Mouse (Mus musculus): ENCODE measurements at regions not wholly inside any gene's neighbourhood (a gene's known extent, or its start where the extent isn't known, plus 50 kb on each side); places are given as distances from the start of the nearest gene placed in this dataset.

GRCm38 (mm10) chr11:113188263-113188920 lies 406.4 kb downstream of the Sox9 start:
- H3K27ac ChIP-seq (ENCODE audit: low read depth): peak overlapping the region; percentile 33
- no peak overlapping the region for H3K9ac ChIP-seq
- H3K4me2 ChIP-seq: no peak overlapping the region
- peak; percentile 30 for DNase-seq
- no peak overlapping the region for H3K4me3 ChIP-seq (ENCODE audit: low read depth, low read length)
- no peaks in the 10 kb centered on the region for H3K36me3 ChIP-seq (ENCODE audit: insufficient read depth)
- H3K27me3 ChIP-seq (ENCODE audit: insufficient read depth, low read length): no peaks in the 10 kb centered on the region
- H3K9me3 ChIP-seq (ENCODE audit: low read depth, low read length): no peaks in the 10 kb centered on the region
- no peaks in the 10 kb centered on the region; the same call in 1 of the 2 replicates for H3K4me1 ChIP-seq (ENCODE audit: insufficient read depth)
- no peak for TF ChIP-seq CTCF (IDR thresholded peaks at IDR 0.05; ENCODE audit: low read depth)
- ATAC-seq (ENCODE audit: insufficient read depth): peak; percentile 77
- WGBS: 42% methylated on average over 4 of the region's 4 CpGs

GRCm38 (mm10) chr11:113190006-113190405 lies 408.0 kb downstream of the Sox9 start:
- no peaks in the 10 kb centered on the region; the same call in 1 of the 2 replicates for H3K4me1 ChIP-seq (ENCODE audit: insufficient read depth)
- no peaks in the 10 kb centered on the region for H3K27me3 ChIP-seq (ENCODE audit: insufficient read depth, low read length)
- H3K9ac ChIP-seq: no peak overlapping the region
- TF ChIP-seq CTCF (IDR thresholded peaks at IDR 0.05; ENCODE audit: low read depth): no peak
- H3K9me3 ChIP-seq (ENCODE audit: low read depth, low read length): no peaks in the 10 kb centered on the region
- WGBS: 72% methylated on average over 6 of the region's 6 CpGs
- ATAC-seq (ENCODE audit: insufficient read depth) (no peak), DNase-seq (no peak)
- H3K27ac ChIP-seq (ENCODE audit: low read depth): peak overlapping the region; percentile 33; the same call in 1 of the 2 replicates
- no peaks in the 10 kb centered on the region for H3K36me3 ChIP-seq (ENCODE audit: insufficient read depth)
- H3K4me3 ChIP-seq (ENCODE audit: low read depth, low read length): no peak overlapping the region
- H3K4me2 ChIP-seq: no peak overlapping the region

- H3K4me2 ChIP-seq: no peak overlapping the region
- WGBS: 64% methylated on average over 4 of the region's 4 CpGs
- H3K27me3 ChIP-seq (ENCODE audit: insufficient read depth, low read length): no peaks in the 10 kb centered on the region
- no peak for ATAC-seq (ENCODE audit: insufficient read depth)
- no peak overlapping the region for H3K4me3 ChIP-seq (ENCODE audit: low read depth, low read length)
- no peak for DNase-seq
- H3K9ac ChIP-seq: no peak overlapping the region
- H3K27ac ChIP-seq (ENCODE audit: low read depth): no peak overlapping the region
- no peak for TF ChIP-seq CTCF (IDR thresholded peaks at IDR 0.05; ENCODE audit: low read depth)
- no peaks in the 10 kb centered on the region for H3K36me3 ChIP-seq (ENCODE audit: insufficient read depth)
- no peaks in the 10 kb centered on the region for H3K9me3 ChIP-seq (ENCODE audit: low read depth, low read length)
- H3K4me1 ChIP-seq (ENCODE audit: insufficient read depth): no peaks in the 10 kb centered on the region; the same call in 1 of the 2 replicates
Observed at GRCm38 (mm10) chr11:113190520-113190919, 408.5 kb downstream of the Sox9 start.

- no peaks in the 10 kb centered on the region; the same call in 1 of the 2 replicates for H3K4me1 ChIP-seq (ENCODE audit: insufficient read depth)
- WGBS: 90% methylated on average over 7 of the region's 7 CpGs
- DNase-seq (no peak), ATAC-seq (ENCODE audit: insufficient read depth) (no peak)
- no peak for TF ChIP-seq CTCF (IDR thresholded peaks at IDR 0.05; ENCODE audit: low read depth)
- H3K27me3 ChIP-seq (ENCODE audit: insufficient read depth, low read length): no peaks in the 10 kb centered on the region
- no peak overlapping the region for H3K4me2 ChIP-seq
- H3K4me3 ChIP-seq (ENCODE audit: low read depth, low read length): no peak overlapping the region
- no peak overlapping the region for H3K27ac ChIP-seq (ENCODE audit: low read depth)
- H3K9me3 ChIP-seq (ENCODE audit: low read depth, low read length): no peaks in the 10 kb centered on the region
- no peak overlapping the region for H3K9ac ChIP-seq
- H3K36me3 ChIP-seq (ENCODE audit: insufficient read depth): no peaks in the 10 kb centered on the region
Observed at GRCm38 (mm10) chr11:113191006-113191405, 409.0 kb downstream of the Sox9 start.

GRCm38 (mm10) chr11:113192086-113192856 lies 410.2 kb downstream of the Sox9 start:
- no peaks in the 10 kb centered on the region for H3K4me1 ChIP-seq (ENCODE audit: insufficient read depth)
- H3K27ac ChIP-seq (ENCODE audit: low read depth): peak overlapping the region; percentile 62
- peak; percentile 63 for DNase-seq
- H3K4me3 ChIP-seq (ENCODE audit: low read depth, low read length): no peak overlapping the region
- peak overlapping the region; percentile 7 for H3K4me2 ChIP-seq
- no peaks in the 10 kb centered on the region for H3K27me3 ChIP-seq (ENCODE audit: insufficient read depth, low read length)
- ATAC-seq (ENCODE audit: insufficient read depth): 0 out of 2 replicates have a peak, but pooled peaks have one; percentile 28
- no peak for TF ChIP-seq CTCF (IDR thresholded peaks at IDR 0.05; ENCODE audit: low read depth)
- no peak overlapping the region for H3K9ac ChIP-seq
- H3K9me3 ChIP-seq (ENCODE audit: low read depth, low read length): no peaks in the 10 kb centered on the region
- no peaks in the 10 kb centered on the region for H3K36me3 ChIP-seq (ENCODE audit: insufficient read depth)
- 46% methylated on average over 22 of the region's 22 CpGs for WGBS

GRCm38 (mm10) chr11:113194144-113194827 lies 412.3 kb downstream of the Sox9 start:
- Histone ChIP-seq H3K4me2 (no peak overlapping the region), H3K4me3 (ENCODE audit: low read depth, low read length) (no peak overlapping the region), H3K9me3 (ENCODE audit: low read depth, low read length) (no peaks in the 10 kb centered on the region), H3K27me3 (ENCODE audit: insufficient read depth, low read length) (no peaks in the 10 kb centered on the region), H3K9ac (no peak overlapping the region), H3K27ac (ENCODE audit: low read depth) (no peak overlapping the region), H3K4me1 (ENCODE audit: insufficient read depth) (no peaks in the 10 kb centered on the region), H3K36me3 (ENCODE audit: insufficient read depth) (no peaks in the 10 kb centered on the region)
- WGBS: 69% methylated on average over 15 of the region's 15 CpGs
- no peak for DNase-seq
- TF ChIP-seq CTCF (IDR thresholded peaks at IDR 0.05; ENCODE audit: low read depth): no peak
- no peak for ATAC-seq (ENCODE audit: insufficient read depth)

Measured in lung, embryonic 14.5 days (tissue).